Mouse (Mus musculus) liver, embryonic 14.5 days (tissue): ENCODE data around the gene Sh3pxd2a.

ENCODE experiments used
- CTCF ChIP-seq: IDR thresholded peaks from 2 replicates; pipeline ENCODE4 v1.5.1; 2016; ENCODE audit warnings: antibody characterized with exemption, low read depth, control low read depth
- EP300 ChIP-seq: IDR thresholded peaks from 2 replicates; pipeline ENCODE4 v1.6.1; 2016; ENCODE audit warnings: antibody characterized with exemption, low read depth

DNA sequence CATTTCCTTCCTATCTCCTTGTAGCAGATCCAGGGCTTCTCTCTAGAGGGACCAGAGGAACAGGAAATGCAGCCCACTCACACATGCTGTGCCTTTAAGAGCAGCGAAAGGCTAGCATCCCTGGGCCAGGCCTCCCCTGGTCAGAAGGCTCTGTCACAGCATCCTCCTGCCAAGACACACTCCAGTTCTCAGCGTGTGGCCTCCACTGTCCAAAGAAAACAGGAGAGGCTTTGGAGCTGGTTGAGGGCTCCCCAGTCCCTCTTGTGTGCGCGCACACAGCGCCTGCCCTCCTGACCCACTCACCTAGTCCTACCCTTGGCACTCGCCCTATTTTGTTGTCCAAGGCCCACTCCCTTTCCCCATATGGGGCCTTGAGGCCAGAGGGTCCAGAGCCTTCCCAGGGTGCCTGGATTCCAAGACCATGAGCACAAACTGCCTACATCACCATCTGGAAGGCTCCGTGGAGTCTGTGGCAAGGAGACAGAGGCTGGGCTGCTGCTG is 171.7 kb downstream of the Sh3pxd2a start:
- TF ChIP-seq CTCF = no peak
- no peak for TF ChIP-seq EP300
